Mouse (Mus musculus) heart, embryonic 14.5 days (tissue): ENCODE measurements around the gene Dcbld2. TPM values are rescaled to one million over a fixed set of nuclear protein-coding genes. Genes with fewer than 3 reads are reported as not detected.

ENCODE experiments used
- ATAC-seq: fragments of 200-750 bp; cut with Nextera tagmentation; 2 replicates; pipeline ENCODE4 v1.8.0; 2017; ENCODE audit warnings: low read depth, moderate TSS enrichment; ENCODE audit not compliant: insufficient number of reproducible peaks, insufficient read depth, low FRiP score
- H3K27ac ChIP-seq, 2 experiments: fragments of 200-500 bp in 1 of 2; fragments of 300-500 bp in 1 of 2; sonication (generic) in 1 of 2; replicated peaks in 1 of 2; 2 replicates each; pipeline ENCODE4 v1.5.1; 2012 to 2014; ENCODE audit warnings: low read depth in 2 of 2, low read length in 2 of 2, control low read depth in 1 of 2, mild to moderate bottlenecking in 1 of 2, mixed read lengths in 1 of 2; ENCODE audit not compliant: control insufficient read depth in 1 of 2, insufficient read depth in 1 of 2
- H3K27me3 ChIP-seq: fragments of 300-500 bp; sonication (generic); 2 replicates; pipeline ENCODE4 v1.6.1; 2014; ENCODE audit warnings: mild to moderate bottlenecking, low read length, control low read depth; ENCODE audit not compliant: control insufficient read depth, insufficient read depth
- H3K36me3 ChIP-seq: fragments of 300-500 bp; sonication (generic); 2 replicates; pipeline ENCODE4 v1.6.1; 2014; ENCODE audit warnings: mild to moderate bottlenecking, control low read depth, low read length, mixed read lengths; ENCODE audit not compliant: control insufficient read depth, insufficient read depth
- H3K4me1 ChIP-seq, 2 experiments: fragments of 200-500 bp in 1 of 2; fragments of 300-500 bp in 1 of 2; sonication (generic) in 1 of 2; 2 replicates each; pipeline ENCODE4 v1.6.1; 2012 to 2014; ENCODE audit warnings: low read length in 2 of 2, control low read depth in 1 of 2, mixed read lengths in 1 of 2; ENCODE audit not compliant: control insufficient read depth in 2 of 2, insufficient read depth in 2 of 2
- H3K4me2 ChIP-seq: fragments of 300-500 bp; sonication (generic); 2 replicates; pipeline ENCODE4 v1.6.1; 2014; ENCODE audit warnings: mild to moderate bottlenecking, low read length
- H3K4me3 ChIP-seq, 2 experiments: fragments of 200-500 bp in 1 of 2; fragments of 300-500 bp in 1 of 2; sonication (generic) in 1 of 2; 2 replicates each; pipeline ENCODE4 v1.5.1; 2012 to 2014; ENCODE audit warnings: low read length in 2 of 2, mild to moderate bottlenecking in 2 of 2, control low read depth in 1 of 2, low read depth in 1 of 2, moderate library complexity in 1 of 2; ENCODE audit not compliant: control insufficient read depth in 1 of 2, insufficient read depth in 1 of 2
- H3K9ac ChIP-seq: fragments of 300-500 bp; sonication (generic); 2 replicates; pipeline ENCODE4 v1.6.1; 2014; ENCODE audit warnings: mild to moderate bottlenecking, low read length
- H3K9me3 ChIP-seq: fragments of 300-500 bp; sonication (generic); 2 replicates; pipeline ENCODE4 v1.6.1; 2016; ENCODE audit warnings: low read length, control low read depth; ENCODE audit not compliant: control insufficient read depth
- WGBS: fragments of 180-500 bp; shearing (Covaris S2); extraction: QIAGEN DNeasy Blood & Tissue Kit; methylation state at CpG from one replicate; pipeline ENCODE4 v1.1.7; 2014; 5-methylcytosine and 5-hydroxymethylcytosine counted together
- polyA plus RNA-seq: library from polyadenylated mRNA; unstranded; fragments of >200 nt; fragmentation: Nextera tagmentation; extraction: Ambion mirVana; gene quantifications from 2 replicates; pipeline ENCODE4 v1.2.1, GENCODE M21; 2014

Gene Dcbld2
- polyA plus RNA-seq, 1 experiment from 2014 or later: 23.7 TPM

DNA sequence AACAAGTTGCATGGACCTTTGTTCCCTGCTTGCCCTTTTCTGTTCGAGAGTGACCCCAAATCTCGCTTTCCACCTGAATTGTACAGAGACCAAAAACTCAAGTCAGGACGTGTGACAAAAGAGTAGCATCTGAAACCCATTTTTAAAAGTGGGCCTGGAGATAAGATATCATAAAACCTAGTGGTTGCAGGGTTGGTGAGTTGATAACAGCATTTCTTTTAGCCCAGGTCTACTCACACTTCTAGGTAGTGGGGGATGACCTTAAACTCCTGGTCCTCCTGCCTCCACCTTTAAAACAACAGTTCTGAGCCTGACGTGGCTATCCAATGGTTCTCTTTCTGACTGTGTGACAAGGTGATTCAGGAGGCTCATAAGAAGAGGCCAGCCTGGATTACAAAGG is 62.6 kb downstream of the Dcbld2 start:
- H3K9me3 ChIP-seq: no peaks in the 10 kb centered on the region
- no peak overlapping the region for H3K4me2 ChIP-seq
- H3K27ac ChIP-seq: no peak overlapping the region
- H3K9ac ChIP-seq: no peak overlapping the region
- H3K4me3 ChIP-seq: no peak overlapping the region
- no peak for ATAC-seq
- no peaks in the 10 kb centered on the region for H3K27me3 ChIP-seq
- H3K36me3 ChIP-seq: peaks cover 81% of the 10 kb centered on the region
- peaks cover 0 to 8% of the 10 kb centered on the region in 2 experiments; a peak in 3 of 4 replicates for H3K4me1 ChIP-seq
- WGBS: 55% methylated on average over 4 of the region's 4 CpGs

DNA sequence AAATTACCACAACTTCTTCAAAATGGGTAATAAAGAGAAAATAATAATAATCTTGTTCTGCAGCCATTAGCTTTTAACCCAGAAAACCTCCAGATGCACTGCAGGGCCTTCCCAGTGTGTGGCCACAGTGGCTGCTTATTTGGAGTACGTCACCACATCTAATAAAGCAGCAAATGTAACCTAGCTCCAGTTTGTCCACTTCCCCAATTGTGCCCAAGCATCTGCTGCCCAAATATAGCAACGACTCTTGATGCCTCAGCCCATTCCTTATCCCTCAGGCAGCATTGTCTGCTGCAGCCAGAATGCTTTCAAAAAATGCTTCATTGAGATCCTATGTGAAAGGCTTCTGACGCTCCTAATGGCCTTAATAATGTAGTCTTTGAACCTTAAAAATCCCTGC is 66.6 kb downstream of the Dcbld2 start:
- H3K4me1 ChIP-seq: peaks cover 2 to 13% of the 10 kb centered on the region in 2 experiments
- H3K4me2 ChIP-seq: no peak overlapping the region
- 0 out of 2 replicates have a peak, but pooled peaks cover 3% of the 10 kb centered on the region for H3K9me3 ChIP-seq
- no peak overlapping the region for H3K9ac ChIP-seq
- no peaks in the 10 kb centered on the region for H3K27me3 ChIP-seq
- H3K27ac ChIP-seq: peak overlapping the region; percentile 11 to 64; a peak in 2 of 4 replicates
- peaks cover 57% of the 10 kb centered on the region for H3K36me3 ChIP-seq
- H3K4me3 ChIP-seq: no peak overlapping the region
- no peak for ATAC-seq
- WGBS: 44% methylated on average over 3 of the region's 3 CpGs

DNA sequence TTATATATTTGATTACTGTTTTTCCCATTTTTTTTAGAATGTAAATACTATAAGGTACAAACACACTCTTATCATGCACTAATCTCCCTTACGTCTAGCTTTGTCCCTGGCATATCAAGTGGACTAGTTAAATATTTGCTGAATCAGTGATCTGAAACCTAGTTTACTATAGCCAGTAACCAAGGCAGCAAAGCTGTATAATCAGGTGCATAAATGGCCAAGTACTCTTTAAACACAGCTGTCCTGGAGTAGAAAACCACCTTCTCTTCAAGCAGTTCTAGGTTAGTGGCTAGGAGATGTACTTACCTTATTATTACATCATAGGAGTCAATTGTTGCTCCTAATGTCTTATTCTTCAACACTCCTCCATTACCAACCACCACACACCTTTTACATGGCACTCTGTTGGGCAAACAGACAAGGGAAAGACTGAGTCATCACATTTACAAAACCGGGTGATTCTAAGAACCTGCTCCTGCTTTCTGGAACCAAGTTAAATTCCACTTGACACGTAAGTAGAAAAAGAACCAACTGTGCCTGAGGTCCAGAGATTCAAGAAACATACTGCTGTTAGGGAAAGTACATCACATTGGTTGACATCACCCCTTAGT is 67.4 kb downstream of the Dcbld2 start:
- Histone ChIP-seq H3K27me3 (no peaks in the 10 kb centered on the region), H3K36me3 (peaks cover 59% of the 10 kb centered on the region), H3K4me1 (peaks cover 2 to 13% of the 10 kb centered on the region in 2 experiments), H3K4me2 (no peak overlapping the region), H3K27ac (peak overlapping the region in 1 of 2 experiments; percentile 59; a peak in 1 of 4 replicates), H3K9me3 (0 out of 2 replicates have a peak, but pooled peaks cover 3% of the 10 kb centered on the region), H3K4me3 (no peak overlapping the region), H3K9ac (no peak overlapping the region)
- 71% methylated on average over 3 of the region's 3 CpGs for WGBS
- ATAC-seq: no peak; the same call in 1 of the 2 replicates

DNA sequence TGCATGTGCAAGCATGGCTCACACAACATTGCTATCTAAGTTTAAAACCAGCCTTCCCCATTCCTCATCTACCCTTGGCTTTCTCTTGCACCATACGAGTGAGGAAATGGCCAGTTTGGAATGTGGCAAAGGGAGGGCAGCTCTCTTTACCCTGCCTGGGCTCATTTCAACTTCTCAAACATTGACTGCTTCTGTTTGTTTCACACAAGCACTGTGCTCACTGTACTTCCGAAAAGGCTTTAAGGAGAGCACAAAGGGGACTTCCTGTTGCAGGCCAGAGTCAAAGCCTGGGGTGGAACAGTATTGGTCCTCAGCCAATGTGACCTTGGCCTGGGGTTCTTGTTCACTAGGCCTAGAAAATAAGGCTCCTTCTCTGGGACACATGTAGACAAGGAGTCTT is 68.1 kb downstream of the Dcbld2 start:
- WGBS: 44% methylated on average over 2 of the region's 2 CpGs
- H3K36me3 ChIP-seq: peaks cover 56% of the 10 kb centered on the region

DNA sequence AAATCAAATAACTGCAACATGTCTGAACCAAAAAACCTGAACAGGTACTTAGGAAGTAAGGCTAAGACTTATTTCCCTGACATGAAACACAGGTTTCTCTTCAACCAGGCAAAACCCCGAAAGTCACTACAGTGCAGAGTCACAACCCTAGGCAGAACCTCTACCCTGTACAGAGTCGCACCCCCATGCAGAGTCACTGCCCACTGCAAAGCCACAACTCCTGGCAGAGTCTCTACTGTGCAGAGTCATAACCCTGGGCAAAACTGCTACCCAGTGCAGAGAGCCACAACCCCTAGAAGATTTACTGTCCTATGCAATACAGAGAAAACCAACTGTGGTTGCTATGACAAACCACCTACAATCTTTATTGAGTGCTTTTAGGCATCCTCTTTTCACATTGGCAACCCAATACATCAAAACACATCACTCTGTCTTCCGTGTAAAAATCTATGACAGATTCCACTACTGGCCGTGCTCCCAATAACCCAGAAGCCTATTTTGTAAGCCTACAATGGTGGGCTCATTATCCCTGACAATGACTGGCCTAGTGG is 71.7 kb downstream of the Dcbld2 start:
- H3K4me2 ChIP-seq: no peak overlapping the region
- no peak overlapping the region for H3K4me3 ChIP-seq
- H3K27ac ChIP-seq: no peak overlapping the region
- 0 out of 2 replicates have a peak, but pooled peaks cover 3% of the 10 kb centered on the region for H3K9me3 ChIP-seq
- WGBS: 95% methylated on average over 4 of the region's 4 CpGs
- no peak overlapping the region for H3K9ac ChIP-seq
- ATAC-seq: no peak
- H3K36me3 ChIP-seq: peaks cover 43% of the 10 kb centered on the region
- peaks cover 12 to 23% of the 10 kb centered on the region in 2 experiments for H3K4me1 ChIP-seq
- no peaks in the 10 kb centered on the region for H3K27me3 ChIP-seq

More for the DNA sequence above, 68.1 kb downstream of the Dcbld2 start:
- no peak for ATAC-seq
- Histone ChIP-seq H3K4me1 (peaks cover 4 to 13% of the 10 kb centered on the region in 2 experiments), H3K9ac (no peak overlapping the region), H3K27me3 (no peaks in the 10 kb centered on the region), H3K9me3 (0 out of 2 replicates have a peak, but pooled peaks cover 3% of the 10 kb centered on the region), H3K27ac (peak overlapping the region; percentile 59 to 70), H3K4me2 (no peak overlapping the region), H3K4me3 (no peak overlapping the region)

DNA sequence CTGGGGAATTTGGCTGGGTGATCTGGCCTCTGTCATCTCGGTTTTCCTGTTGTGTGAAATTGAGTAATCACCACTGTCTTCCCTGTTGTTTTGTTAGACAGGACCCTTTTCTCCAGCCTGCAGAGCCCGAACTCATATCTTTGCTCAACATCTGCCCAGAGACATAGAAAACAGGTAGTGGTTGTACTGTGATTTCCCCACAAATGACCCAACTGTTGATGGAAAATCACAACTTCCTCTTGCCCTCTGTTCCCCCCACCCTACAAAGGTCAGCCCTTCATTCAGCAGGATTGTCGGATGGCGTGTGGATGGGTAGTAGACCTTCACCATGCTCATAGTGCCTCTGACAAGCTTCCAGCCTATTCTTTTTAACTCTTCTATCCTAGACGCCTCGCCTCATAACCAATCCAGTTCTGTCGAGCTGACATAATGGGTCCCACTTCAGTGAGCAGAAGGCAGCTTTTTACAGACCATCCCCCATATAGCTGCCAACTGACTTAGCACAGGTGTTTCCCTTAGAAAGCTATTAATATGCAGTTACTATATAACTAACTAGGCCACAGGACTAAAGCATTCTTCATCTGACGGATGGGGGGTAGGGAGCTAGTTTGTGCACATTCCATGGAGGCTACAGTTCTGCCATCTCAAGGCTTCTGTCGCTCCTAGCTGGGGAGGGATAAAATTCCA is 73.1 kb downstream of the Dcbld2 start:
- Histone ChIP-seq H3K27ac (peak overlapping the region; percentile 66 to 85), H3K4me3 (no peak overlapping the region), H3K27me3 (no peaks in the 10 kb centered on the region), H3K36me3 (peaks cover 47% of the 10 kb centered on the region), H3K4me2 (peak overlapping the region; percentile 49), H3K4me1 (peaks cover 11 to 18% of the 10 kb centered on the region in 2 experiments), H3K9ac (peak overlapping the region; percentile 52), H3K9me3 (0 out of 2 replicates have a peak, but pooled peaks cover 3% of the 10 kb centered on the region)
- WGBS: 57% methylated on average over 9 of the region's 9 CpGs
- 0 out of 2 replicates have a peak, but pooled peaks have one; percentile 40 for ATAC-seq

DNA sequence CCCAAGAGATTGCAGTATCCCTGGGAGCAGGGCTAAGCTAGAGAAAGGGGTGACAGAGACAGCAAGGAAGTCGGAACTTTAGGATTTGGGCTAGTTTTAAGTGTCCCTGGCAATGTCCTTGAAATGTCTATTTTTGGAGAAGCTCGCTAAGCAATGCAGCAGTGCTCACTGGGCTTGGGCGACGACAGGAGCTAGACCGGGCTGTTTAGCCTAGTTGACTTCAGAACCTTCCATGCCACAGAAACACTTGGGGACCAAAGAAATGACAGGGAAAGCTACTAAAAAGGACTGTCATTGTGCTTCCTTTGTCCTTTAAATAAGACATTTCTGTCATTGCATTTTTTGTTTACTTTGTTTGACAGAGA is 73.6 kb downstream of the Dcbld2 start:
- peaks cover 49% of the 10 kb centered on the region for H3K36me3 ChIP-seq

More for the DNA sequence above, 73.6 kb downstream of the Dcbld2 start:
- H3K4me3 ChIP-seq: no peak overlapping the region
- H3K9me3 ChIP-seq: 0 out of 2 replicates have a peak, but pooled peaks cover 3% of the 10 kb centered on the region
- H3K27ac ChIP-seq: peak overlapping the region; percentile 66 to 85
- ATAC-seq: 0 out of 2 replicates have a peak, but pooled peaks have one; percentile 33
- peak overlapping the region; percentile 52 for H3K9ac ChIP-seq
- peak overlapping the region; percentile 49 for H3K4me2 ChIP-seq
- WGBS: 23% methylated on average over 5 of the region's 5 CpGs
- H3K4me1 ChIP-seq: peaks cover 11 to 16% of the 10 kb centered on the region in 2 experiments
- H3K27me3 ChIP-seq: no peaks in the 10 kb centered on the region
